Mouse (Mus musculus): ENCODE results near the gene Scai. TPM values are rescaled to one million over a fixed set of nuclear protein-coding genes. Genes with fewer than 3 reads are reported as not detected.

Gene Scai
- polyA plus RNA-seq, 1 experiment: 0.78 TPM

- Histone ChIP-seq H3K4me2 (ENCODE audit: low read depth) (no peak overlapping the region), H3K36me3 (ENCODE audit: control insufficient read depth, insufficient read depth) (no peaks in the 10 kb centered on the region), H3K79me2 (ENCODE audit: control insufficient read depth, insufficient read depth) (no peaks in the 10 kb centered on the region), H3K27me3 (ENCODE audit: control insufficient read depth, insufficient read depth, insufficient read length) (no peaks in the 10 kb centered on the region), H3ac (ENCODE audit: control insufficient read depth, insufficient read length) (no peak overlapping the region), H3K4me3 (no peak overlapping the region)
- TF ChIP-seq CEBPB (IDR thresholded peaks at IDR 0.05; ENCODE audit: insufficient read depth, poor library complexity, severe bottlenecking) (no peak), MYOD1 (IDR thresholded peaks at IDR 0.05; ENCODE audit: control insufficient read depth in 1 of 3, insufficient read length in 2 of 3, low read depth in 2 of 3) (no peak), MYOG (IDR thresholded peaks at IDR 0.05; ENCODE audit: control insufficient read depth in 1 of 3, insufficient read depth in 1 of 3, insufficient read length in 2 of 3, low read depth in 2 of 3) (no peak), TCF12 (IDR thresholded peaks at IDR 0.05; ENCODE audit: insufficient read depth, poor library complexity, severe bottlenecking) (no peak), REST (IDR thresholded peaks at IDR 0.05; ENCODE audit: insufficient read depth, insufficient read length) (no peak), POLR2A (IDR thresholded peaks at IDR 0.05; ENCODE audit: insufficient read length, low read depth) (no peak), TCF3 (IDR thresholded peaks at IDR 0.05; ENCODE audit: insufficient read length, low read depth) (no peak), E2F4 (IDR thresholded peaks at IDR 0.05; ENCODE audit: insufficient read depth) (no peak), MAX (IDR thresholded peaks at IDR 0.05; ENCODE audit: low read depth) (no peak)
These were observed 60.8 kb downstream of the Scai start for GRCm38 (mm10) chr2:39129526-39130326.

GRCm38 (mm10) chr2:39124167-39124566, 66.4 kb downstream of the Scai start:
- H3K36me3 ChIP-seq (ENCODE audit: control insufficient read depth, insufficient read depth): peaks cover 8% of the 10 kb centered on the region
- no peaks in the 10 kb centered on the region for H3K27me3 ChIP-seq (ENCODE audit: control insufficient read depth, insufficient read depth, insufficient read length)
- H3K79me2 ChIP-seq (ENCODE audit: control insufficient read depth, insufficient read depth): no peaks in the 10 kb centered on the region
- H3K4me2 ChIP-seq (ENCODE audit: low read depth): no peak overlapping the region
- no peak overlapping the region for H3ac ChIP-seq (ENCODE audit: control insufficient read depth, insufficient read length)
- no peak overlapping the region for H3K4me3 ChIP-seq
- TF ChIP-seq SRF (IDR thresholded peaks at IDR 0.05; ENCODE audit: control insufficient read depth, insufficient read length, low read depth): no peak

- TF ChIP-seq MYOD1 (IDR thresholded peaks at IDR 0.05; ENCODE audit: control insufficient read depth in 1 of 3, insufficient read length in 2 of 3, low read depth in 2 of 3) (no peak), USF1 (IDR thresholded peaks at IDR 0.05; ENCODE audit: low read depth) (no peak), TCF3 (IDR thresholded peaks at IDR 0.05; ENCODE audit: insufficient read length, low read depth) (no peak), POLR2A (IDR thresholded peaks at IDR 0.05; ENCODE audit: insufficient read length, low read depth) (no peak), E2F4 (IDR thresholded peaks at IDR 0.05; ENCODE audit: insufficient read depth) (no peak), MAX (IDR thresholded peaks at IDR 0.05; ENCODE audit: low read depth) (no peak), POLR2AphosphoS2 (IDR thresholded peaks at IDR 0.05; ENCODE audit: insufficient read length, low read depth) (no peak), SRF (IDR thresholded peaks at IDR 0.05; ENCODE audit: control insufficient read depth, insufficient read length, low read depth) (no peak), MYOG (IDR thresholded peaks at IDR 0.05; ENCODE audit: control insufficient read depth in 1 of 3, insufficient read depth in 1 of 3, insufficient read length in 2 of 3, low read depth in 2 of 3) (no peak), TCF12 (IDR thresholded peaks at IDR 0.05; ENCODE audit: insufficient read depth, poor library complexity, severe bottlenecking) (no peak), CEBPB (IDR thresholded peaks at IDR 0.05; ENCODE audit: insufficient read depth, poor library complexity, severe bottlenecking) (no peak), REST (IDR thresholded peaks at IDR 0.05; ENCODE audit: insufficient read depth, insufficient read length) (no peak)
- H3K79me2 ChIP-seq (ENCODE audit: control insufficient read depth, insufficient read depth): no peaks in the 10 kb centered on the region
- no peak overlapping the region for H3ac ChIP-seq (ENCODE audit: control insufficient read depth, insufficient read length)
- H3K4me2 ChIP-seq (ENCODE audit: low read depth): no peak overlapping the region
- peaks cover 8% of the 10 kb centered on the region for H3K36me3 ChIP-seq (ENCODE audit: control insufficient read depth, insufficient read depth)
- H3K27me3 ChIP-seq (ENCODE audit: control insufficient read depth, insufficient read depth, insufficient read length): no peaks in the 10 kb centered on the region
- no peak overlapping the region for H3K4me3 ChIP-seq
These were observed 69.4 kb downstream of the Scai start for GRCm38 (mm10) chr2:39121137-39121536.

- Histone ChIP-seq H3K4me2 (ENCODE audit: low read depth) (no peak overlapping the region), H3ac (ENCODE audit: control insufficient read depth, insufficient read length) (no peak overlapping the region), H3K4me3 (no peak overlapping the region), H3K36me3 (ENCODE audit: control insufficient read depth, insufficient read depth) (no peaks in the 10 kb centered on the region), H3K27me3 (ENCODE audit: control insufficient read depth, insufficient read depth, insufficient read length) (no peaks in the 10 kb centered on the region), H3K79me2 (ENCODE audit: control insufficient read depth, insufficient read depth) (no peaks in the 10 kb centered on the region)
- no peak for TF ChIP-seq CEBPB (IDR thresholded peaks at IDR 0.05; ENCODE audit: insufficient read depth, poor library complexity, severe bottlenecking)
- TF ChIP-seq USF1 (IDR thresholded peaks at IDR 0.05; ENCODE audit: low read depth): no peak
- no peak for TF ChIP-seq POLR2A (IDR thresholded peaks at IDR 0.05; ENCODE audit: insufficient read length, low read depth)
- TF ChIP-seq REST (IDR thresholded peaks at IDR 0.05; ENCODE audit: insufficient read depth, insufficient read length): no peak
- TF ChIP-seq MYOD1 (IDR thresholded peaks at IDR 0.05; ENCODE audit: control insufficient read depth in 1 of 3, insufficient read length in 2 of 3, low read depth in 2 of 3): no peak
- TF ChIP-seq TCF3 (IDR thresholded peaks at IDR 0.05; ENCODE audit: insufficient read length, low read depth): no peak
- no peak for TF ChIP-seq TCF12 (IDR thresholded peaks at IDR 0.05; ENCODE audit: insufficient read depth, poor library complexity, severe bottlenecking)
- TF ChIP-seq E2F4 (IDR thresholded peaks at IDR 0.05; ENCODE audit: insufficient read depth): no peak
- TF ChIP-seq MAX (IDR thresholded peaks at IDR 0.05; ENCODE audit: low read depth): no peak
- no peak for TF ChIP-seq POLR2AphosphoS2 (IDR thresholded peaks at IDR 0.05; ENCODE audit: insufficient read length, low read depth)
- TF ChIP-seq SRF (IDR thresholded peaks at IDR 0.05; ENCODE audit: control insufficient read depth, insufficient read length, low read depth): no peak
These were observed 74.0 kb downstream of the Scai start for GRCm38 (mm10) chr2:39116583-39116982.

- no peaks in the 10 kb centered on the region for H3K36me3 ChIP-seq (ENCODE audit: control insufficient read depth, insufficient read depth)
- no peak for TF ChIP-seq REST (IDR thresholded peaks at IDR 0.05; ENCODE audit: insufficient read depth, insufficient read length)
- no peak for TF ChIP-seq SRF (IDR thresholded peaks at IDR 0.05; ENCODE audit: control insufficient read depth, insufficient read length, low read depth)
- no peak for TF ChIP-seq TCF12 (IDR thresholded peaks at IDR 0.05; ENCODE audit: insufficient read depth, poor library complexity, severe bottlenecking)
- no peak overlapping the region for H3K4me2 ChIP-seq (ENCODE audit: low read depth)
- no peak overlapping the region for H3K4me3 ChIP-seq
- H3K79me2 ChIP-seq (ENCODE audit: control insufficient read depth, insufficient read depth): no peaks in the 10 kb centered on the region
- no peak overlapping the region for H3ac ChIP-seq (ENCODE audit: control insufficient read depth, insufficient read length)
- no peaks in the 10 kb centered on the region for H3K27me3 ChIP-seq (ENCODE audit: control insufficient read depth, insufficient read depth, insufficient read length)
These were observed 76.4 kb downstream of the Scai start for GRCm38 (mm10) chr2:39114093-39114492.
